In genomic region chr3:157876439-157877156, GRCm38 (mm10) we compare ENCODE assay signal across 9 mouse cellular contexts. TPM values are rescaled to one million over a fixed set of nuclear protein-coding genes. Genes with fewer than 3 reads are reported as not detected.
DNase-seq lines count a peak whose midpoint lies in the region; ATAC-seq lines count a peak whose summit lies in the region.
"Had no signal": no experiment of that assay in that cellular context is flagged by ENCODE, and none has a peak within 500 bp of the region (broad histone marks: within the 10 kb centered on the region; RNA-seq: fewer than 3 reads in every experiment).

No protein-coding gene starts in this region.

- DNase-seq in adrenal gland, adult 2 months, result peak; percentile 56
- no peak for DNase-seq in adrenal gland, adult 8-10 months
- DNase-seq in MEL-GATA-1-ER (ENCODE audit: extremely low read depth, low read depth), result peak; percentile 62
- peak; percentile 27 for DNase-seq in cerebellum, adult 9-11 months
- DNase-seq in gastrocnemius, postnatal 14 days, result peak; percentile 26
- peak; percentile 66 for DNase-seq in kidney, postnatal 10 days
- peak; percentile 70 to 73 for DNase-seq in right cerebral cortex, adult 2 months (ENCODE audit: low spot score in 2 of 2)

- H3K27ac ChIP-seq in lung, embryonic 16.5 days (ENCODE audit: low read length), result no peak overlapping the region
- H3K27ac ChIP-seq: limb, embryonic 12.5 days had no signal

- no peak overlapping the region for H3K4me3 ChIP-seq in lung, embryonic 16.5 days (ENCODE audit: low read length)
- H3K4me3 ChIP-seq: limb, embryonic 12.5 days had no signal

- H3K27me3 ChIP-seq in lung, embryonic 16.5 days (ENCODE audit: control insufficient read depth, insufficient read depth, low read depth, low read length), result no peaks in the 10 kb centered on the region
- H3K27me3 ChIP-seq: limb, embryonic 12.5 days had no signal

- intact Hi-C loops in gastrocnemius, postnatal 14 days (cut with DNase I; ENCODE audit: low total_unique reads), result loop anchor here (5.0 kb wide), 1 partner anchor 201 kb away; no protein-coding TSS in a partner anchor

- H3K36me3 ChIP-seq in lung, embryonic 16.5 days (ENCODE audit: control insufficient read depth, insufficient read depth, low read length), result no peaks in the 10 kb centered on the region
- H3K36me3 ChIP-seq: limb, embryonic 12.5 days had no signal

- no peak overlapping the region for H3K4me2 ChIP-seq in lung, embryonic 16.5 days (ENCODE audit: low read depth, low read length)
- H3K4me2 ChIP-seq: limb, embryonic 12.5 days had no signal

- 0 out of 2 replicates have a peak, but pooled peaks have one; percentile 54 for ATAC-seq in lung, embryonic 16.5 days (ENCODE audit: low read depth)

- 38% methylated on average over 11 of the region's 11 CpGs for WGBS in lung, embryonic 16.5 days

- H3K4me1 ChIP-seq in lung, embryonic 16.5 days (replicated peaks; ENCODE audit: control insufficient read depth, insufficient read depth, low read length), result no peaks in the 10 kb centered on the region; the same call in 1 of the 2 replicates
- H3K4me1 ChIP-seq: limb, embryonic 12.5 days had no signal

- no peak overlapping the region for H3K9ac ChIP-seq in lung, embryonic 16.5 days (ENCODE audit: low read length)
- H3K9ac ChIP-seq: limb, embryonic 12.5 days had no signal

- no peaks in the 10 kb centered on the region for H3K9me3 ChIP-seq in lung, embryonic 16.5 days (ENCODE audit: control insufficient read depth, low read length)
- H3K9me3 ChIP-seq: limb, embryonic 12.5 days had no signal

RNA-seq across cellular contexts. Expression of gene Cth, which starts 48.3 kb away (rescaled TPM):
- total RNA-seq in adrenal gland, adult 2 months (2021), result 10 to 100 TPM; 20.1 to 39.1 TPM
- polyA plus RNA-seq in adrenal gland, adult 2 months (2012; rRNA removed), result 10.4 and 21.6 TPM in 2 replicates
- total RNA-seq in adrenal gland, adult 8-10 months (2022), result 10 to 100 TPM; 18.2 to 33.6 (median 19.2) TPM
- total RNA-seq in gastrocnemius, postnatal 14 days (2021), result 1 to 10 TPM; 1.1 to 2.1 TPM
- 10.1 and 11.0 TPM in 2 replicates for polyA plus RNA-seq in lung, embryonic 16.5 days (2015; fragmentation: Nextera tagmentation; extraction: Ambion mirVana)

Comparison
In these comparisons a context has a peak if more than half of its experiments do, and no peak if none do; other contexts are left out.
1. RNA of gene Cth, which starts 48.3 kb away (total RNA-seq): 20.1 to 39.1 TPM in adrenal gland, adult 2 months and 18.2 to 33.6 TPM in adrenal gland, adult 8-10 months; 1.1 to 2.1 TPM in gastrocnemius, postnatal 14 days; every median in the first group is over 4 times any median in the second.